Mouse (Mus musculus) ES-Bruce4 (cell line): ENCODE data around the gene Pitpna. TPM values are rescaled to one million over a fixed set of nuclear protein-coding genes. Genes with fewer than 3 reads are reported as not detected.

Experiments used
- H3K27ac ChIP-seq: 2 replicates; pipeline ENCODE4 v1.5.1; 2012; ENCODE audit warnings: low read length, inconsistent platforms; ENCODE audit not compliant: insufficient read depth
- H3K27me3 ChIP-seq: 2 replicates; pipeline ENCODE4 v1.6.1; 2012; ENCODE audit warnings: mild to moderate bottlenecking, low read length, inconsistent platforms; ENCODE audit not compliant: control insufficient read depth, poor library complexity, insufficient read depth, severe bottlenecking
- H3K36me3 ChIP-seq: 2 replicates; pipeline ENCODE4 v1.6.1; 2012; ENCODE audit warnings: inconsistent platforms, mild to moderate bottlenecking, low read length, moderate library complexity; ENCODE audit not compliant: control insufficient read depth, poor library complexity, insufficient read depth, severe bottlenecking
- H3K4me1 ChIP-seq: one replicate; pipeline ENCODE4 v1.8.1; 2011; ENCODE audit warnings: low read length; ENCODE audit not compliant: control insufficient read depth, insufficient read depth
- H3K4me3 ChIP-seq: 2 replicates; pipeline ENCODE4 v1.5.1; 2011; ENCODE audit warnings: low read depth, mild to moderate bottlenecking, low read length
- H3K9ac ChIP-seq: 2 replicates; pipeline ENCODE4 v1.6.1; 2012; ENCODE audit warnings: low read depth, mild to moderate bottlenecking, inconsistent platforms; ENCODE audit not compliant: poor library complexity, severe bottlenecking
- H3K9me3 ChIP-seq: replicated peaks from 2 replicates; pipeline ENCODE4 v1.6.1; 2012; ENCODE audit warnings: mild to moderate bottlenecking, low read length, inconsistent platforms; ENCODE audit not compliant: control insufficient read depth, poor library complexity, insufficient read depth, severe bottlenecking
- CTCF ChIP-seq: IDR thresholded peaks from one replicate; pipeline ENCODE4 v1.8.1; 2011; ENCODE audit warnings: low read depth, low read length
- EP300 ChIP-seq: IDR thresholded peaks from 2 replicates; pipeline ENCODE4 v1.6.1; 2011; ENCODE audit warnings: low read depth, low read length; ENCODE audit not compliant: insufficient read depth
- POLR2A ChIP-seq: IDR thresholded peaks from one replicate; pipeline ENCODE4 v1.8.1; 2011; ENCODE audit warnings: low read length; ENCODE audit not compliant: insufficient read depth
- polyA plus RNA-seq: library from polyadenylated mRNA; stranded (reverse); fragments of >200 nt; gene quantifications from 2 replicates; pipeline ENCODE4 v1.2.4, GENCODE M21; 2011; ENCODE audit warnings: low read depth; ENCODE audit not compliant: missing spikeins, insufficient read depth, insufficient read length

Gene Pitpna
- polyA plus RNA-seq, 1 experiment: 70.5 TPM

- Histone ChIP-seq H3K9ac (no peak overlapping the region), H3K4me1 (peaks cover 4% of the 10 kb centered on the region), H3K27me3 (no peaks in the 10 kb centered on the region), H3K9me3 (no peaks in the 10 kb centered on the region), H3K4me3 (no peak overlapping the region), H3K27ac (no peak overlapping the region), H3K36me3 (no peaks in the 10 kb centered on the region)
- no peak for TF ChIP-seq CTCF
- TF ChIP-seq EP300: no peak
- TF ChIP-seq POLR2A: no peak
Measured at GRCm38 (mm10) chr11:75574378-75575123, 13.3 kb upstream of the Pitpna start.

DNA sequence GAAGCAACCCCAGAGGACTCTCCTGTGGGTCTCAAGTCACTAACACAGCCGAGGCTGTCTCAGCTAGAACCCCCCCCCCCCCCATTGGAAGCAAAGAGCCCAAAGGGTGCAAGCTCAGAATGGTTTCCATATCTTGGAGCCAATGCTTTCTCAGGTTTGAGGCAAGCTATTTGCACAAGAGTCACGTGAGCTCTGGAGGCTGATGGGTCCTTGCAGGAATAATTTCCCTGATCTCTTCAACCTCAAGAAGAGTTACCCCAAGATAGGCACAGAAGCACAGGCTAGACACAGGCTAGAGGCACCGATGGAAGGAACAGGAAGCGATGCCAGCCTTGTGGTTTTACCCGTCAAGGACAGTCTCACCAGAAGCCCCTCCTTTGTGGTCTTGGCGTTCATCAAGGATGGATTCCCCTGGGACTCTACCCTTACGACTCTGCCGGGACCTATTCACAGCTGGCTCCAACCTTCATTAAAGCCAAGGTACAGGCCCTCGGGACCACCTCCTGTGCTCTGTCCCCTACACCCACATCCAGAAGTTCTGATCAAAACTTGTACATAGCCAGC lies 12.3 kb upstream of the Pitpna start:
- H3K4me3 ChIP-seq: no peak overlapping the region
- no peaks in the 10 kb centered on the region for H3K9me3 ChIP-seq
- H3K9ac ChIP-seq: no peak overlapping the region
- no peak overlapping the region for H3K27ac ChIP-seq
- no peaks in the 10 kb centered on the region for H3K36me3 ChIP-seq
- TF ChIP-seq CTCF (no peak), POLR2A (no peak), EP300 (no peak)
- H3K27me3 ChIP-seq: no peaks in the 10 kb centered on the region
- H3K4me1 ChIP-seq: peaks cover 4% of the 10 kb centered on the region

GRCm38 (mm10) chr11:75578609-75579008 lies 9.3 kb upstream of the Pitpna start:
- no peaks in the 10 kb centered on the region for H3K36me3 ChIP-seq
- H3K9ac ChIP-seq: no peak overlapping the region
- H3K4me3 ChIP-seq: no peak overlapping the region
- TF ChIP-seq POLR2A: no peak
- TF ChIP-seq CTCF: no peak
- TF ChIP-seq EP300: no peak
- no peaks in the 10 kb centered on the region for H3K27me3 ChIP-seq
- H3K9me3 ChIP-seq: no peaks in the 10 kb centered on the region
- no peak overlapping the region for H3K27ac ChIP-seq
- no peaks in the 10 kb centered on the region for H3K4me1 ChIP-seq

DNA sequence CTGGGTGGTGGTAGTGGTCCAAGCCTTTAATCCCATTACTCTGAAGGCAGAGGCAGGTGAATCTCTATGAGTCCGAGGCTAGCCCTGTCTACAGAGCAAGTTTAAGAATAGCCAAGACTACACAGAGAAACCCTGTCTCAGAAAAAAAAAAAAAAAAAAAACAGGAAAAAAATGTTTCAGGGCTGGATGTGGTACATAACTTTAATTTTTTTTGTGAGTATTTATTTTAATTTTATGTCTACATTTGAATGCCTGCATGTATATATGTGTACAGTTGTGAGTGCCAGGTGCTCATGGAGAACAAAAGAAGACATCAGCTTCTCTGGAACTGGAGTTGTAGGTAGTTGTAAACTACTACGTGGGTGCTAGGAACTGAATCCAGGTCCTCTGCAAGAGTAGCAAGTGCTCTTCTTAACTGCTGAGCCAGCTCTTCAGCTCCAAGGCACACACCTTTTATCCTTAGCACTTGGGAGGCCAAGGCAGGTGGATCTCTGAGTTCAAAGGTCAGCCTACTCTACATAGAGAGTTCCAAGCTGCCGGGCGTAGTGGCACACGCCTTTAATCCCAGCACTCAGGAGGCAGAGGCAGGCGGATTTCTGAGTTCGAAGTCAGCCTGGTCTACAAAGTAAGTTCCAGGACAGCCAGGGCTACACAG lies 6.3 kb upstream of the Pitpna start:
- Histone ChIP-seq H3K9ac (no peak overlapping the region), H3K36me3 (no peaks in the 10 kb centered on the region), H3K4me3 (no peak overlapping the region), H3K9me3 (no peaks in the 10 kb centered on the region), H3K27me3 (no peaks in the 10 kb centered on the region), H3K27ac (no peak overlapping the region), H3K4me1 (no peaks in the 10 kb centered on the region)
- TF ChIP-seq POLR2A: no peak

GRCm38 (mm10) chr11:75583521-75583920 lies 4.4 kb upstream of the Pitpna start:
- no peak overlapping the region for H3K27ac ChIP-seq
- no peaks in the 10 kb centered on the region for H3K27me3 ChIP-seq
- no peaks in the 10 kb centered on the region for H3K36me3 ChIP-seq
- H3K4me3 ChIP-seq: no peak overlapping the region
- H3K4me1 ChIP-seq: no peaks in the 10 kb centered on the region
- no peak overlapping the region for H3K9ac ChIP-seq
- H3K9me3 ChIP-seq: no peaks in the 10 kb centered on the region
- TF ChIP-seq CTCF (no peak), POLR2A (no peak), EP300 (no peak)

DNA sequence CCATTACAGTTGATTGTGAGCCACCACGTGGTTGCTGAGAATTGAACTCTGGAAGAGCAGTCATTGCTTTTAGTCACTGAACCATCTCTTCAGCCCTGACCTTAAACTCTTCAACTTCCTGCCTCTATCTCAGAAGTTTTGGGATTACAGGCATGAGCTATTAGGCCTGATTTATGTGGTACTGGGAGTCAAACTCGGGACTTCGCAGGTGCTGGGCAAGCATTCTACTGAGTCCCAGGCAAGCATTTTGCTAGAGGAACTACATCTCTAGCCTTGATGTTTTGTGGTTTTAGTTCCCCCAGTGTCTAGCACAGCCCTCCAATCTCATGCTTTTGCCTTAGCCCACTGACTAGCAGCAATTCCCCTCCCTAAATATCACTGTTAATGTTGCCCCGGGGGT lies 2.8 kb upstream of the Pitpna start:
- H3K4me1 ChIP-seq: no peaks in the 10 kb centered on the region
- H3K27me3 ChIP-seq: no peaks in the 10 kb centered on the region
- no peaks in the 10 kb centered on the region for H3K36me3 ChIP-seq
- no peak overlapping the region for H3K4me3 ChIP-seq
- H3K27ac ChIP-seq: no peak overlapping the region
- TF ChIP-seq EP300 (no peak), CTCF (no peak), POLR2A (no peak)
- H3K9ac ChIP-seq: no peak overlapping the region
- H3K9me3 ChIP-seq: no peaks in the 10 kb centered on the region
